Mouse (Mus musculus): ENCODE measurements around the gene Tspan32.
A peak's percentile ranks its signal among the peaks of the same experiment; 100 is the strongest.

Tspan32 gene

DNA sequence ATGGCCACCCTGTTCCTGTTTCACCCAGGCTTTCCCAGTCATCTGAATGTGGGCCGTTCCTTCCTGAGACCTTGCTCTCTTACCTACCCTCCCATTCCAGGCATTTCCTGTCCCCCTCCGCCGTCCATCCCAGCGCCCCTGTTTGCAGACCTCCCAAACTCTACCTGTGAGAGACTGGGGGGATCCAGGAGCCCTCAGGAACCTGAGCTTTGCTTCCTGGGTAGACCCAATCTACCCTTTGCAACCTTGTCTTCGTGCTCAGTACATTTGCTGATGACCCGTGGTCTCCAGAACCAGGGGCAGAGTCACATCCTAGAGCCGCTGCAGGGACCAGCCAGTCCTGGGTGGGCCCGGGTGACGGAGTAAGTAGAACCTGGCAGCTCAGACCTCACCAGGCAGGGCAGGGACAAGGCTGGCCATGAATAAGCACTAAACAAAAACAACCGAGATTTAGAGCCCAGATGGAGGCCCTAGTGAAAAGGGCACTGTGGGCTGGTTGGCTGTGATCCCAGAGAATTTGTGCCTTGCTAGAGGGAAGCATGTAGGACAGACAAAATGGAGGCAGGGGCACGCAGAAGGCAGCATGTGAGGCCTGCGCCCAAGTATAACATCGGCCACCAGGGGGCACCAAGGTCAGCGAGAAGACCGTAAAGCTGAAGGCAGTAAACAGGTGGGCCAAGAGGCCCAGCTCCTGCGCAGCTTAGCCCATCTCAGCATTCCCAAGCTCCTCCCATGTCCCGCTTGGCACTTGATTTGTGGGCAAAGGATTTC lies 2.9 kb downstream of the Tspan32 start:
- DNase-seq (ENCODE audit: low read depth): peak; percentile 94

DNA sequence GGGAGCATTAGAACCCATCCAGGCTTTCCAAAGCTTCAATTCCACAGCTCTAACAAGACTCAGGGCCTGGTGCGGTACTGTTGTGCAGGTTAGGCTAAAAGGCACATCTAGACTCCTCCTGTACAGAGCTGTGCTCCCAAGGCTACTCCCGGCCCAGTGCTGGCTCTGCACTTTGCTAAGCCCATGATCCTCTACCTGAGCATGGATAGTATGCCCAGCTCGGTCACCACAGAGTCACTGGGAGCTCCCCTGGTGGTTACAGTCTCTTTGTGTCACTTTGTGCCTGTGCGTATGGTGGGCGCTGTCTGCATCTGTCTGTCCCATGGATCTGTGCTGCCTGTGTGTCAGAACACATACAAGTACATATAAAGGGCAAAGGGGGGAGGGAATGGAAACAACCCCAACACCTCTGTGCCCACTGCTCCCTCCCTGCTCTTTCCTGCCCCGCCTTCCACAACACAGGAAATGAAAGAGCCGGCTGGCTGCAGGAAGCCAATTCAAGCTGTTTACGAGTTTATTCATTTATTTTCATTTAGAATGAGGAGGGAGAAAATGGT lies 3.6 kb downstream of the Tspan32 start:
- peak; percentile 76 for DNase-seq (ENCODE audit: low read depth)

DNA sequence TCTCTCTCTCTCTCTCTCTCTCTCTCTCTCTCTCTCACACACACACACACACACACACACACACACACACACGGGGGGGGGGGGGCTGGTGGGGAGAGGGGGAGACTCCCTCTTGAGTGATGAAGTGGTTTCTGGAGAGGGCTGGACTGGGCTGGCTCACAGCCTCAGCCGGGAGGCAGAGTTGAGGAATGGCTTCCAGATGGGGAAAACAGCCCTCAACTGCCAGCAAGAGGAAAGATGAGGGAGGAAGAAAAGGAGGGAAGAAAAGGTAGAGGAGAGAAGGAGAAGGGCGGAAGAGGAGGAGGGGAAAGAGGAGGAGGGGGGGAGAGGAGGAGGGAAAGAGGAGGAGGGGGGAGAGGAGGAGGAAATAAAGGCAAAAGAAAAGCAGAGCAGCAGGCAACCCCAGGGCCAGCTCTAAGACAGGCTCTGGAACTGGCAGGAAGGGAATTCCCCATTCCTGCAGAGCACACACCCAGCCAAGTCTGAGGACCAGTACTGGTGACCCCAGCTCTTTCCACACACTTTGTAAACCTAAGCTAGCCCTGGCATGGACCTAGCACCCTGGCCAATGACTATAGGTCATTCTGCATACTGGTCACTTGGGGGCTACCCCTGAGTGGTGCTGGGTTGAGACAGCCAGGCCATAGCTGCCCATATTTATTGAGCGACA lies 4.3 kb downstream of the Tspan32 start:
- DNase-seq (ENCODE audit: low read depth): peak; percentile 89

DNA sequence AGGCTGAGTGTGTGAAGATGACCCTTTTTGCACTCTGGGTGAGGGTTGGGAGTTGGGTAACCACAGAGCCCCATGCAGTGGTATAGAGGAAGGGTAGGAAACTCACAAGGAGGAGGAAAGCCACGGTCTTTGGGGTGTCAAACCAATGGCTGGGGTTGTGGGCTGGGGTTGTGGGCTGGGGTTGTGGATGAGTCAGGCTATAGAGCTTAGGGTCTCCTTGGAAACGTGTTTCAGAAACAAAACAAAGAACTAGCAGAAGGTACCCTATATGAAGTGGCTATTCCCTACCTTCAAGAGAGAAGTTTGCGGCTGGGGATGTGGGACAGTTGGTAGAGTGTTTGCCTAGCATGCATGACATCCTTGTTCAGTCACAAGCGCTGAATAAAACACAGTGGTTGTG lies 5.2 kb downstream of the Tspan32 start:
- peak; percentile 34 for DNase-seq (ENCODE audit: low read depth)

DNA sequence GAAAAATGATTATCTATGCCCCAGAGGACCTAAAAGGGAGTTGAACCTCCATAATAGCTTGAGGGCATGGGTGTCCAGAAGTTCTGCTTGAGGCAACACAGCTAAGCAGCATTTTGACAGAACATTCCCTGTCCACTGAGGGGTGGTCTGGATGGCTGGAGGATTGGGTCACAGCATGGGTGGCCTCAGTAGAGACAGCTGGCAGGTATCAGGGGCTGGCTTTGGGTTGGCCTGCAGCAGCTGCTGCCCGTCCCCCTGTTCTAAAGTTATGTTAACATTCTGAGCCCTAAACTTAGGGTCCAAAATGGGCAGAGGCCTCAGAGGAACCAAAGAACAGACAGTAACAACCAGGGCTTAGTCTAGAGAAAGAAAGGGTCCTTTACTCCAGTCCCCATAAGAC lies 6.4 kb downstream of the Tspan32 start:
- DNase-seq (ENCODE audit: low read depth): no peak

DNA sequence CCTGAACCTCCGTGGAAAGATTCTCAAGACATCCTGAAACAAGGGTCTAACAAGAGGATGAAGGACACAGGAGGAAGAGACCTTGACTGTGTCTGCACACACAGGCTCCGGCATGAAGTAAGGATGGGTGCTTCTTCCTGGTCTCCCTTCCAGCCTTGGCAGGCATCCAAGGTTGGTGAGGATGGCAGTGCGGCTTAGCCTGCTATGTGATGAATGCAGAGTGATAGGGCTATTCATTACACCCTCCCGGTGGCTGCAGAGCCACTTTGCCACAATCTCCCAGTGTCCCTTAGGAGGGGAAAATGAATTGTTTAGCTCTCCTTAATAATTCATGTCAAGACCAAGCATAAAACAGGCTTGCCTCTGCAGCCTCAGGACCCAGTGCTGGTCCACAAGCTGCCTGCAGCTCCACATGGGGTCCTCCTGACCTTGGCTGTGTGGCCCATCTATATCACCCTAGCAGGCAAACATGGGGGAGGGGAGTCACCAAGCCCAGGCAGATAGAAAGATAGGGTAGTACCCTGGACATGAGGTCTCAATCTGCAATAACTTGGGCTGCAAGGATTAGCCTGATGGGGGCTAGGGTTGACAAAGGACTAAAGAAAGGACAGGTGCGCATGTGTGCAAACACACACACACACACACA lies 7.5 kb downstream of the Tspan32 start:
- no peak for DNase-seq (ENCODE audit: low read depth)

DNA sequence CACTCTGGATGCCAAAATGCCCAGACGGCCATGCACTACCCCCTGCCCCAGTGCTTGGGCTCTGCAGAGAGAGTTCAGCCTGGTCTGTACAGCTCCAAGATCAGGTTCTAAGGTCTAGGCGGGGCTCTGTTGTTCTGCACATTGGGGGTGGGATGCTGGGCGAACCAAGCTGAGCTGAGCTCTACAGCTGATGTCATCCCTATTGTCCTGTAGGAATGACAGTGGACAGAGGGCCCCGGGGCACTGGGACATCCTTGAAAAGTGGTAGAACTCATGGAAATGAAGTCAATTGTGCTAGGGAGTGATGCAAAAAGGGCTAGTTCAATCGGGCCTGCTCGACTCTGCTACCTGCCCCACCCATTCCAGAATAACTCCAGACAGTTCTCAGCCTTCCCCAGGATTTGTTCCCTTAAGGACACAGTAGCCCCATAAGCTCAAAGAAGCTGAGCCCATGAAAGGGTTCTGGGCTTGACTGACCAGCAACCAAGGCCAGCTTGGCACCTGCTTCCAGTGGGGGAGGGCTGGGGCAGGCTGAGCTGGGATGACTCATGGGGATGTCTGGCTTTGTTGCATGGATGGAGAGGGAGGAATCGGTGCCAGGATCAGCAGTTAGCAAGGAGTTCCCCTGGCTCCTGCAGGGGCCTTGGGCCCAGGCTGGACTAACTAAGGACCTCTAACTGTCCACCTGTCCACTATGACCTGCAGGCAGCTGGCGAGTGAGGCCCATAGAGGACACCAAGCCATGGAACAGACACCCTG lies 8.8 kb downstream of the Tspan32 start:
- DNase-seq (ENCODE audit: low read depth): peak; percentile 93

DNA sequence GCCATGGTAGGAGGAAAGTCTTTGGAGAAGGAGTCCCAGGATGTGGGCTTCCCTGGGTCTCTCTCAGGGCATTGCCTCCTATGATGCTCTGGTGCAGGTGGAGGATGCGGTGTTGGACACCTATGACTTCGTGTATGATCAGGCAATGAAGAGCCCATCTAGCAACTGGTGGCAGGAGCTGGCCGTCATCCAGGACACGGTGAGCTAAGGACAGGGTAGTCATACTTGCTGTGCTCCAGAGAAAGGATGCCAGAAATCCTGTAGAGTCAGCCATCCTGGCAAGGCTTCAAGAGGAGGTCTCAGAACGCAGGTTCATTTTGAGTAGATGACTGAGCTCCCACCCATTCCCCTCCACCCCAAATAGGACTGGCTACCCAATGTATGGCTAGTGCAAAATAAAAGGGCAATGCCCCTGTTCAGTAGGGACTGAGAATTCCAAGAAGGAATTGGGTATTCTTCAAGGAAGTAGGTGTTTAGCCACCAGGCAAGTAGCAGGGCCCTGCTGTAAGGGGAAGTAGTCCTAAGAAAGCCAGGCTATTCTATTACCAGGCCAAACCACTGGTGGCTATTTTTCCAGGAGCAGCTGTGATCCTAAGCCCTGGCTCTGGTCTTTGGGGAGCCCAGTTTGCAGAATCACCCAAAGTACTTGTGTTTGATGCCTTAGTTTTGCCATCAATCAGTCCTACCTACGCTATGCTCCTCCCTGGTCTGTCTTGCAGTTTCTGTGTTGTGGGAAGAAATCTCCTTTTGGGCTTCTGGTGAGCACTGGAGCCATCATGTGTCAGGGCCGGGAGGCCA lies 10.2 kb downstream of the Tspan32 start:
- DNase-seq (ENCODE audit: low read depth): peak; percentile 64

DNA sequence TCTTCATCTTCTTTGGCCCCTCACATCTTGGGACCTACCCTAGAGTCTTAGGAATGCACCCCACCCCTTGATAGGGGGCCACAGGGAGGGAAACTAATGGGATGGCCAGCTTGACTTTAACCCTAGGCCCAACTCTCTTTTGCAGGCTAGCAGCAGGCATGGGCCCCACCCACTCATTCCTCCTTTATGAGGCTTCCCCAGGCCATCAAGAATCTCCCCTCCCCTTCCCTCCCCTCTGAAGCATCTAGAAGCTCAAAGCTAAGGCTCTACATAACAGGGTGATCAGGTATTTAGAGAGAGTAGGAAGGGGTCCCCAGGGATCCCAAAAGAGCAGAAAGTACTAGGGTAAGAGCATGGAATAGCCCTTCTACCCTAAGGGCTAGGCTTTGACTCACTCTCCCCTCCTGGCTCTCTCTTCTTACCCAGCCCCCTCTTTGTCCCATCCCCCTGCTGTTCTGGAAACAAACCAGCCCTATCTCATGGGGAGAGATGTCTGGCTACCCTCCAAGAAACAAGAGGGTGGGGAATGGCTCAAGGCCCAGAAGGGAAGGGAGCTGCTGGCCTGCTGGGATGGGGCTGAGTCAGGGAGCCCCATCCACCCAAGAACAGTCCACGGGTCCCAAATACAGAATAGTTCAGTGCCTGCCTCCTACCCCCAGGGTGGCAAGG lies 11.0 kb downstream of the Tspan32 start:
- peak; percentile 95 for DNase-seq (ENCODE audit: low read depth)

DNA sequence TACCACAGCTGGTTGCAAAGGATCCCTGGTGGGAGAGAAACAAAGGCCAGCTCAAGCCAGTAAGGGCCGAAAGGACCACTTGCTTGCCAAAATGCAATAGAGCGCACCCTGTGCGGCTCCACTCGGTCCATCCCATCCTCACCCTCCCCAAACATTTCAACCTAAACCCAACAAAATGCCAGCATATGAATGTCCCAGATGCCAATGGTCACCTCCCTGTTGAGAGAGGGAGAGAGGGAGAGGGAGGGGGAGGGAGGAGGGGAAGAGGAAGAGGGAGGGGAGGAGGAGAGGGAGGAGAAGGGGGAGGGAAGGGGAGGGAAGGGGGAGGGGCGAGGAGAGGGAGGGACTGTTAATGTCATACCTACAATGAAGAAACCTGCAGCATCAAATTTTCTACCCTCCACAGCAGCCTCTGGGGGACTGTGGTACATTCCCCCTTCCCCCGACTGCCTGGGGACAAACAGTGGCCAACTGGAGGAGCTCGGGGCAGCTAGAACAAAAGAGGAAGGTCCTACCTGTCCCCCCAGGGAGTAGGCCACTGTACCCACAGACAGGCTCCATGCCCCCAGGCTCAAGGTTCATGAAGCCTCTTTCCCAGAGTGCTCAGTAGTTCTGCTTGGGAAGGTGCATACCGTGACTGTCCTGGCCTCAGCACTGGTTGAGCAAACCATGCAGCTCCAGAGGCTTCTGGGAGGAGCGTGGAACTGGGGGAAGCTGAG lies 11.7 kb downstream of the Tspan32 start:
- DNase-seq (ENCODE audit: low read depth): peak; percentile 51

DNA sequence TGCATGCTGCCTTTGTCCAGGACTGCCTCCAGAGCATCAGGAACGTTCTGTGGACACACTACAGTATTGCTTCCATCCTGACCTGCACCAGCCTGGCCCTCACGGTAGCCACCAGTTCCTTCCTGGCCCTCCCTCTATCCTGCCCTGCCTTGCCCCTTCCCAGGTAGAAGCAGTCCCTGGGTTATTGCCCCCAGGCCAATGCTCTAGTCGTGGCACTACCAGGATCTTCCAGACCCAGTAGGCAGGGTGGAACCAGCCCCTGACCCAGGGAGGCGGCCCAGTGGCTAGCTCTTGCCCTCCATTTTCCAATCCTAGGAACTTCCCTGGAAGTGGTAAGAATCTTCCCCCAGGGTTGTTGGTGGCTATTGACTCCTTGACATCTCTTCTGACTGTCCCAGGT lies 12.3 kb downstream of the Tspan32 start:
- no peak for DNase-seq (ENCODE audit: low read depth)

DNA sequence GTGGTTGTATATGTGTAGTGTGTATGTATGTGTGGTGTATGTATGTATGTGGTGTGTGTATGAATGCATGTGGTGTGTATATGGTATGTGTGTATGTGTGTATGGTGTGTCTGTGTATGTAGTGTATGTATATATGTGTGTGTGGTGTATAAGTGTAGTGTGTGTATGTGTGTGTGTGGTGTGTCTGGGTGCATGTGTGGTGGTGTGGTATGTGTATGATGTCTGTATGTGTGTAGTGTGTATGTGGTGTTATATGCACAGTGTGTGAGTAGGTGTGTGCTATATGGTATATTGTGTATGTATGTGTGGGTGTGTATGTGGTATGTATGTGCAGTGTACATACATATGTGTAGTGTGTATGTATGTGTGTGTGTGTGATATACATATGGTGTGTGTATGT lies 15.2 kb downstream of the Tspan32 start:
- DNase-seq (ENCODE audit: low read depth): no peak

DNA sequence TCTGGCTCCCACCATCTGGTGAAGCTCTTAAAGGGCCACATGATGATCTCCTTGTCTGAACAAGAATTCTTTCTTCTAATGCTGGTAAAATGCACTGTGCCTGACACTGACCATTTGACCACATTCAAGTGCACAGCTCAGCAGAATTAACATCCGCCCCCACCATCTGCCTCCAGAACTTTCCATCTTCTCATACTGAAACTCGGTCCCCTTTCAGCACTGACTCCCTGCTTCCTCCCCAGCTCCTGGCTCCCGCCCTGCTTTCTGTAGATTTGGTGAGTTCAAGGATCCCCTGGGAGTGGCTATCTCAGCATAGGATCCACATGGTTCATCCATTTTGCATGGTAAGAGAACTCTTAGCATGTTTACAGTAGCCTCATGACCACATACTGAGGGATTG lies 15.9 kb downstream of the Tspan32 start:
- DNase-seq (ENCODE audit: low read depth): no peak

DNA sequence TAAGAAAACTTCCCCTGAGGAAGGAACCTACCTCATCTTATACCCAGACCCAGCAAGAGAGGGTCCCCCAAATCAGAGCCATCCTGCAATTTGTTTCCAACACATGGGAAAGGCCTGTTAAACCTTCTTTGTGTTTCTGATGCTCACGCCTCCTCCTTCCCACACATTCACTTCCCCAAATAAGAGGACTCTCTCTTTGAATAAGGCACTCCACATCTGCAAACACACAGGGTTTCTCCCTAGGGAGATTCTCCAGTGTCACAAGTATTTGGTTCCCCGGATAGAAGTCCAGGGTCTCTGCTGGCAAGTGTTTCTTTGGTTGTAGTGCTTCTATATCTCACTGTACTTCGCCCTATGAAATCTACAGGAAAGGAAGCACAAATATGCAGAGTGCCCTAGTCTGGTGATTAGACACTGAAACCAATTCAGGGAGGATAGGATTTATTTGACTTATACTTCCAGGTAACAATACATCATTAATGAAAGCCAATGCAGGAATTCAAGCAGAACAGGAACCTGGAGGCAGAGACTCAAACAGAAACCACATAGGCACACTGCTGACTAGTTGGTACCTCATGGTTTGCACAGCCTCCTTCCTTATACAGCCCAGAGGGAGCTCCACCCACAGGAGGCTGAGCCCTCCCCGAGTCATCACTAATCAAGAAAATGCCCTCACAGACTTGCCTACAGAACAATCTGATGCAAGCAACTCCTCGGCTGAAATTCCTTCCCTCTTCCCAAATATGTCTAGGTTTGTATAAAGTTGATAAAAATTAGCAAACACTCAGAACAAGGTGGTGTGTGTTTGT lies 16.7 kb downstream of the Tspan32 start:
- peak; percentile 77 for DNase-seq (ENCODE audit: low read depth)

DNA sequence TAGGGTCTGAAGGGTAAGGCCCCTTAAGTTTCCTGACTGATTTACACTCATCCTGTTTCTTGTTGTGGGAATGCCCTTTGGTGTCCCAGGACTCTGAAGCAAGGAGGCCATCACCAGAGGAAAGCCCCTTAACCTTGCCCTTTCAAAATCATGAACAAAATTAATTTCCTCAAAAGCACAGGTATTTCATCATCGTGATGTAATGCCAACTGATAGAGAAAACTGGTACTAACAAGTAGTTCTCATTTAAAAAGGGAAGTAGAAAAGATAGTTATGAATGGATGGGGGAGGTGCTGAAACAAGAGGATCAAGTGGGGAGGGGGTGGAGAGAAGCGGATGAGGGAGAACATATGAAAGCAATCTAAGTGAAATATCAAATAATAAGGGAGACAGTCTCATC lies 18.7 kb downstream of the Tspan32 start:
- DNase-seq (ENCODE audit: low read depth): no peak

DNA sequence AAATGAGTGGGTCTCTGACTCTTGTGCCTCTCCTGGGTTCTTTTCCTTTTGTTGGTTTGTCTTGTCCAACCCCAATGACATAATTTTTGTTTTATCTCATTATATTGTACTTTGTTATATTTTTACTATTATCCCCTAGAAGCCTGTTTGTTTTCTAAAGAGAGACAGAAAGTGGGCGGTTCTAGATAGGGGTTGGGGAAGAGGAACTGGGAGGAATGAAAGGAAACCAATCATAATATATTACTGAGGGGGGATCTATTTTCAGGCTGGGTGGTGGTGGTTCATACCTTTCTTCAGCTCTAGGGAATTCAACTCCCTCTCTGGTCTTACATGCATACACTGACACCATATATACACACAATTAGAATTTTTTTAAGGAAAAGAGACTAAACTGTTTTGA lies 19.4 kb downstream of the Tspan32 start:
- no peak for DNase-seq (ENCODE audit: low read depth)

DNA sequence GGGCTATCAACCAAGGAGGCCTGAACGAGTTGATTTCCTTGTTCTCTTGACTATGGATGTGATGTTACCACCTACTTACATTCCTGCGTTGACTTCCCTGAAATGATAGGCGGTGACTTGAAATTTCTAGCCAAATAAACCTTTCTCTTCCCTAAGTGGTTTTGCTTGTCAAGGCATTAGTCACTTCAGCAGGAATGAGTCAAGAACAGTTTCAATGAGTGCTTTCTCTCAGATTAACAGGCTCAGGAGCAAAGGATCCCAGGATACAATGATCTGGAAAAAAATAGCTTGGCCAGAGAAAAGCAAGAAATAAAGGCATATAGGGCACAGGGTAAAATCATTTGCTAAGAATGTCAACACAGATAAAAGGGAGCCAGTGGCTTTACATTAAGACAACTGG lies 20.6 kb downstream of the Tspan32 start:
- DNase-seq (ENCODE audit: low read depth): peak; percentile 30

DNA sequence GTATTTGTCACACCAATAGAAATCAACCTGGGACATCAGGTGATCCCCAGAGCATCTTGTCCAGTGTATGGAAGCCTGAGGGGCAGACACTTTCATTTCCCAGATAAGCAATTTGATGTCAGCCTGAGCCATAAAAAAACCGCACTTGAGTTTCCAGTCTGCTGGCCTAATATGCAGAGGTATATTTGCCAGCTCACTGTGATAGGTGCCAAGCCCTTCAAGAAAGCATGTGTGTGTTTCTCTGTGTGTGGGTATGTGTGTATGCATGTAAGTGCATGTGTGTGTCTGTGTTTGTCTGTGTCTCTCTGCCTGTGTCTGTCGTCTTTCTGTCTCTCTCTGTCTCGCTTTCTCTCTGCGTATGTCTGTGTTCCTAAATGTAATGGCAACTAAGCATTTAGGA lies 22.4 kb downstream of the Tspan32 start:
- DNase-seq (ENCODE audit: low read depth): no peak

DNA sequence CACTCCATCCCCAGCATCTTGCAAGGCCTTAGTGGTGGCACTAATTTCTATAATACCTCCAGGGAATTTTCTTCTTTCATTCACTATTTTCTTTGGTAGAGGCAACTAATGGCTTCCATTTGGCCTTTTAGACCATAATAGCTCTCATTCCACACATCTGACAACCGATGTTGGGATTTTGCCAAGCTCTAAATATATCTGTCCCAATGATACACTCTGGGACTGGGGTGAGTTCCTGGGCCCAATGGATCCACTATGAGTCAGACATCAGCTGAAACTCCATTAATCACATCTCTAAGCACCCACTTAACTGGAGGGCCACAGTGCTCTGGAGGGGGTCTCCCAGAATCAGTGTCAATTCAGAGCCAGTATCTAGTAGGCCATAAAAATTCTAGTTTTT lies 27.0 kb downstream of the Tspan32 start:
- peak; percentile 83 for DNase-seq (ENCODE audit: low read depth)

Data from NIH3T3 (cell line).